Mouse (Mus musculus) spleen, adult 2 months (tissue): ENCODE data around the gene Dhcr24.

Experiments
- CTCF ChIP-seq: fragments of 200-500 bp; IDR thresholded peaks from 2 replicates; pipeline ENCODE4 v1.5.1; 2011; ENCODE audit warnings: mild to moderate bottlenecking, inconsistent platforms; ENCODE audit not compliant: insufficient read depth, insufficient read length, insufficient replicate concordance; ENCODE audit errors: extremely low read depth
- POLR2A ChIP-seq: fragments of 200-500 bp; IDR thresholded peaks from 2 replicates; pipeline ENCODE4 v1.6.1; 2011; ENCODE audit warnings: low read depth, low read length, inconsistent platforms

- no peak for TF ChIP-seq POLR2A
- no peak for TF ChIP-seq CTCF
Observed at GRCm38 (mm10) chr4:106539756-106540155, 21.1 kb upstream of the Dhcr24 start.
